ENCODE assay signal across 9 mouse cellular contexts in the genomic region with DNA sequence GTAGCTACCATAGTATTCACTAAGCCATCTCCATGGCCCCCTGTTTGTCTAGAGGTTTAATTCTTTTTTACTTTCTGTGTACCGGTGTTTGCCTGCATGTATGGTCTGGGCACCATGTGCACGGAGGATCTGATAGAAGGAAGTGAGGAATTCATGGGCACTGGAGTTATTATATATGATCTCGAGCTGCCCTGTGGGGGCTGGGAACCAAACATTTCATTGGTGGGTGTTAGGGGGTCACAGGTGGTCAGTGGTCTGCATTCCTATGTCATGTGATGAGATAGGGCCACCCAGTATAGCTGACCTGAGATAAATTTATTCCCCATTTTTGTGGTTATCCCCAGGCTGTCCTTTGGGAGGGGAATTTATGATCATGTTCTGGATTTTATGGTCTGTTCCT. TPM values are rescaled to one million over a fixed set of nuclear protein-coding genes. Genes with fewer than 3 reads are reported as not detected.
DNase-seq lines count a peak whose midpoint lies in the region; ATAC-seq and TF ChIP-seq lines count a peak whose summit lies in the region.
"Had no signal": no experiment of that assay in that cellular context is flagged by ENCODE, and none has a peak within 500 bp of the region (broad histone marks: within the 10 kb centered on the region; RNA-seq: fewer than 3 reads in every experiment).

No protein-coding gene starts in this region.

- no peak overlapping the region for H3K9ac ChIP-seq in forebrain, embryonic 15.5 days (replicated peaks)
- no peak overlapping the region for H3K9ac ChIP-seq in liver, embryonic 15.5 days

- no peak overlapping the region for H3ac ChIP-seq in C2C12 (ENCODE audit: control insufficient read depth, insufficient read length, low read depth)

- peaks cover 48% of the 10 kb centered on the region for H3K4me1 ChIP-seq in forebrain, embryonic 15.5 days
- peaks cover 47% of the 10 kb centered on the region for H3K4me1 ChIP-seq in liver, embryonic 15.5 days (replicated peaks)

- DNase-seq in gastrocnemius, adult 2 months: no peak
- no peak for DNase-seq in gastrocnemius, adult 18-20 months (ENCODE audit: low spot score)
- DNase-seq in thymus, postnatal 4 days: no peak
- DNase-seq in frontal cortex, adult 2 months (ENCODE audit: extremely low spot score in 1 of 2, low spot score in 1 of 2): no peak
- DNase-seq: kidney, postnatal 36 days had no signal

- no peak for TF ChIP-seq CTCF in gastrocnemius, adult 2 months (IDR thresholded peaks at IDR 0.05)
- no peak for TF ChIP-seq CTCF in C2C12 (IDR thresholded peaks at IDR 0.05; ENCODE audit: control insufficient read depth, insufficient read depth, insufficient read length)

- intact Hi-C loops in gastrocnemius, adult 2 months (cut with DNase I): no loop called here

- no peak overlapping the region; the same call in 1 of the 2 replicates for H3K4me3 ChIP-seq in gastrocnemius, adult 2 months
- H3K4me3 ChIP-seq in C2C12 (ENCODE audit: insufficient read depth, poor library complexity, severe bottlenecking): no peak overlapping the region
- no peak overlapping the region for H3K4me3 ChIP-seq in forebrain, embryonic 15.5 days
- H3K4me3 ChIP-seq in liver, embryonic 15.5 days (replicated peaks): no peak overlapping the region

- no peaks in the 10 kb centered on the region for H3K27me3 ChIP-seq in C2C12 (ENCODE audit: control insufficient read depth, insufficient read depth, insufficient read length)
- no peaks in the 10 kb centered on the region for H3K27me3 ChIP-seq in forebrain, embryonic 15.5 days
- H3K27me3 ChIP-seq in liver, embryonic 15.5 days: peaks cover 25% of the 10 kb centered on the region

- no peaks in the 10 kb centered on the region for H3K36me3 ChIP-seq in C2C12 (ENCODE audit: control insufficient read depth, insufficient read depth)
- no peaks in the 10 kb centered on the region for H3K36me3 ChIP-seq in forebrain, embryonic 15.5 days
- H3K36me3 ChIP-seq in liver, embryonic 15.5 days (replicated peaks): no peaks in the 10 kb centered on the region

- peaks cover 2% of the 10 kb centered on the region for H3K79me3 ChIP-seq in C2C12 (ENCODE audit: low read depth)

- peaks cover 11% of the 10 kb centered on the region for H3K79me2 ChIP-seq in C2C12 (ENCODE audit: control insufficient read depth, insufficient read depth)

- 34% methylated on average over 3 of the region's 3 CpGs for WGBS in forebrain, embryonic 15.5 days
- WGBS in liver, embryonic 15.5 days (ENCODE audit: insufficient replicate concordance): 54% methylated on average over 3 of the region's 3 CpGs

- ATAC-seq in forebrain, embryonic 15.5 days (replicated peaks): no peak
- no peak for ATAC-seq in liver, embryonic 15.5 days (ENCODE audit: insufficient read depth)
- ATAC-seq in megakaryocyte-erythroid progenitor cell, adult 5-6 weeks (replicated peaks; ENCODE audit: low FRiP score, low TSS enrichment, poor library complexity, severe bottlenecking): no peak

- H3K9me3 ChIP-seq in forebrain, embryonic 15.5 days: no peaks in the 10 kb centered on the region
- no peaks in the 10 kb centered on the region for H3K9me3 ChIP-seq in liver, embryonic 15.5 days (replicated peaks)

- no peak overlapping the region for H3K4me2 ChIP-seq in forebrain, embryonic 15.5 days (replicated peaks)
- H3K4me2 ChIP-seq in liver, embryonic 15.5 days: no peak overlapping the region

- H3K27ac ChIP-seq in gastrocnemius, adult 2 months: peak overlapping the region; percentile 98
- peak overlapping the region; percentile 98 for H3K27ac ChIP-seq in forebrain, embryonic 15.5 days (replicated peaks)
- peak overlapping the region; percentile 97; the same call in 1 of the 2 replicates for H3K27ac ChIP-seq in liver, embryonic 15.5 days (replicated peaks)

TF ChIP-seq in C2C12, 6 proteins besides CTCF, POLR2A, EP300 and RAD21:
- TF ChIP-seq MYOD1 (IDR thresholded peaks at IDR 0.05; ENCODE audit: control insufficient read depth, insufficient read length, low read depth) (no peak), USF1 (IDR thresholded peaks at IDR 0.05; ENCODE audit: low read depth) (peak; percentile 80), CEBPB (IDR thresholded peaks at IDR 0.05; ENCODE audit: low read depth) (no peak)

RNA-seq across cellular contexts. Expression of a gene that starts 5.0 kb away (rescaled TPM):
- total RNA-seq in gastrocnemius, adult 2 months (2021): 1,000 to 10,000 TPM; 1,479 to 2,293 TPM
- 1,000 to 10,000 TPM; 1,764 to 2,031 TPM for total RNA-seq in gastrocnemius, adult 18-20 months (2021)
- 918 TPM for polyA plus RNA-seq in C2C12 (2012; fragmentation: generic; extraction: Trizol)
- 1,235 and 1,278 TPM in 2 replicates for polyA plus RNA-seq in forebrain, embryonic 15.5 days (2015; fragmentation: Nextera tagmentation; extraction: Ambion mirVana)
- 563 and 623 TPM in 2 replicates for polyA plus RNA-seq in liver, embryonic 15.5 days (2015; fragmentation: Nextera tagmentation; extraction: Ambion mirVana)
- 110 and 133 TPM in 2 replicates for total RNA-seq in megakaryocyte-erythroid progenitor cell, adult 5-6 weeks (2014; fragmentation: Nextera tagmentation)
- 202 and 258 TPM in 2 replicates for total RNA-seq in megakaryocyte-erythroid progenitor cell, adult 5-6 weeks (2017)
- 699 and 744 TPM in 2 replicates for polyA plus RNA-seq in frontal cortex, adult 2 months (2012; rRNA removed)

RNA-seq across cellular contexts. Expression of a gene that starts 5.9 kb away (rescaled TPM):
- not detected for total RNA-seq in gastrocnemius, adult 2 months (2021)
- under 1 TPM in 1 of 2 experiments, not detected in 1; 0.24 TPM for total RNA-seq in gastrocnemius, adult 18-20 months (2021)
- 2.2 TPM for polyA plus RNA-seq in C2C12 (2012; fragmentation: generic; extraction: Trizol)
- polyA plus RNA-seq in forebrain, embryonic 15.5 days (2015; fragmentation: Nextera tagmentation; extraction: Ambion mirVana): 0.55 TPM in 2 replicates
- polyA plus RNA-seq in liver, embryonic 15.5 days (2015; fragmentation: Nextera tagmentation; extraction: Ambion mirVana): 0.31 and 0.35 TPM in 2 replicates
- not detected in 2 replicates for total RNA-seq in megakaryocyte-erythroid progenitor cell, adult 5-6 weeks (2014; fragmentation: Nextera tagmentation)
- total RNA-seq in megakaryocyte-erythroid progenitor cell, adult 5-6 weeks (2017): 0.56 TPM in 1 of 2 replicates, not detected in the other
- polyA plus RNA-seq in frontal cortex, adult 2 months (2012; rRNA removed): 0.22 and 0.40 TPM in 2 replicates

RNA-seq across cellular contexts. Expression of a gene that starts 38.9 kb away (rescaled TPM):
- 1 to 10 TPM; 4.3 to 4.4 TPM for total RNA-seq in gastrocnemius, adult 2 months (2021)
- total RNA-seq in gastrocnemius, adult 18-20 months (2021): 1 to 10 TPM; 4.5 to 5.1 TPM
- polyA plus RNA-seq in C2C12 (2012; fragmentation: generic; extraction: Trizol): 25.2 TPM
- 11.3 and 13.4 TPM in 2 replicates for polyA plus RNA-seq in forebrain, embryonic 15.5 days (2015; fragmentation: Nextera tagmentation; extraction: Ambion mirVana)
- polyA plus RNA-seq in liver, embryonic 15.5 days (2015; fragmentation: Nextera tagmentation; extraction: Ambion mirVana): 4.8 and 4.9 TPM in 2 replicates
- 21.2 and 34.5 TPM in 2 replicates for total RNA-seq in megakaryocyte-erythroid progenitor cell, adult 5-6 weeks (2014; fragmentation: Nextera tagmentation)
- total RNA-seq in megakaryocyte-erythroid progenitor cell, adult 5-6 weeks (2017): 69.0 and 83.7 TPM in 2 replicates
- 12.4 and 17.2 TPM in 2 replicates for polyA plus RNA-seq in frontal cortex, adult 2 months (2012; rRNA removed)

RNA-seq across cellular contexts. Expression of a gene that starts 46.4 kb away (rescaled TPM):
- 1 to 10 TPM; 2.5 to 3.9 TPM for total RNA-seq in gastrocnemius, adult 2 months (2021)
- total RNA-seq in gastrocnemius, adult 18-20 months (2021): 1 to 10 TPM; 2.6 to 3.2 TPM
- 29.4 TPM for polyA plus RNA-seq in C2C12 (2012; fragmentation: generic; extraction: Trizol)
- 35.9 and 38.0 TPM in 2 replicates for polyA plus RNA-seq in forebrain, embryonic 15.5 days (2015; fragmentation: Nextera tagmentation; extraction: Ambion mirVana)
- 23.5 and 25.8 TPM in 2 replicates for polyA plus RNA-seq in liver, embryonic 15.5 days (2015; fragmentation: Nextera tagmentation; extraction: Ambion mirVana)
- 37.4 and 77.0 TPM in 2 replicates for total RNA-seq in megakaryocyte-erythroid progenitor cell, adult 5-6 weeks (2014; fragmentation: Nextera tagmentation)
- 28.5 and 31.3 TPM in 2 replicates for total RNA-seq in megakaryocyte-erythroid progenitor cell, adult 5-6 weeks (2017)
- 31.6 and 34.1 TPM in 2 replicates for polyA plus RNA-seq in frontal cortex, adult 2 months (2012; rRNA removed)

RNA-seq across cellular contexts. Expression of a gene that starts 54.1 kb away (rescaled TPM):
- 10 to 100 TPM; 11.8 to 16.9 TPM for total RNA-seq in gastrocnemius, adult 2 months (2021)
- total RNA-seq in gastrocnemius, adult 18-20 months (2021): 10 to 100 TPM; 10.0 to 11.0 TPM
- polyA plus RNA-seq in C2C12 (2012; fragmentation: generic; extraction: Trizol): 31.4 TPM
- 27.7 and 28.5 TPM in 2 replicates for polyA plus RNA-seq in forebrain, embryonic 15.5 days (2015; fragmentation: Nextera tagmentation; extraction: Ambion mirVana)
- polyA plus RNA-seq in liver, embryonic 15.5 days (2015; fragmentation: Nextera tagmentation; extraction: Ambion mirVana): 76.6 and 87.3 TPM in 2 replicates
- 71.7 and 85.8 TPM in 2 replicates for total RNA-seq in megakaryocyte-erythroid progenitor cell, adult 5-6 weeks (2014; fragmentation: Nextera tagmentation)
- 29.7 and 57.0 TPM in 2 replicates for total RNA-seq in megakaryocyte-erythroid progenitor cell, adult 5-6 weeks (2017)
- 34.1 and 37.7 TPM in 2 replicates for polyA plus RNA-seq in frontal cortex, adult 2 months (2012; rRNA removed)
